Mouse (Mus musculus): Measurements from ENCODE around the gene Camta1. TPM values are rescaled to one million over a fixed set of nuclear protein-coding genes. Genes with fewer than 3 reads are reported as not detected.

Gene Camta1
- polyA plus RNA-seq, 1 experiment, result 155 TPM

DNA sequence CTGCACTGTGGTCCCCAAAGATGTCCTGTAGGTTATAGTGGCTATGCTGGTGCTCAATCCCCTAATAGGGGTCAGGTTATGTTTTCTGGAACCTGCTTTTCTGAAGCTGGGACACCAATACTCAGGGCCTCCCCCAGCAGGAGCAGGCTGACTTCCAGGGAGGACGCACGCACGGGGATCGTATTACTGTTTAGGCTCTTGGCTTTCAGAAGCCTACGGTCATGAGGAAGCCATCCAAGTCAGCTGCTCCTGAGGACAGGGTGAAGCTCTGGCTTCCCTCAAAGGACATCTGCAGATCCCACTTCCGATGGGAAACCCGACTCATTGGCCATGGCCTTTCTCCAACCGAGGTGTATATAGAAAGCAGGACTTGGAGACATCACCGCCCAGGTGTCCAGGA is 729.2 kb downstream of the Camta1 start:
- Histone ChIP-seq H3K27me3 (ENCODE audit: control insufficient read depth, insufficient read depth, low read length) (no peaks in the 10 kb centered on the region), H3K4me1 (ENCODE audit: control insufficient read depth, insufficient read depth, low read length) (peaks cover 43% of the 10 kb centered on the region), H3K4me3 (replicated peaks; ENCODE audit: insufficient read depth, low read depth, low read length) (no peak overlapping the region), H3K27ac (ENCODE audit: insufficient read depth, low read length) (no peak overlapping the region)
- TF ChIP-seq CTCF (IDR thresholded peaks at IDR 0.05; ENCODE audit: borderline replicate concordance, insufficient read depth, low read depth, low read length) (no peak), POLR2A (IDR thresholded peaks at IDR 0.05; ENCODE audit: borderline replicate concordance, insufficient read depth, low read length) (no peak)
- WGBS, result 66% methylated on average over 9 of the region's 9 CpGs
- DNase-seq, result no peak

DNA sequence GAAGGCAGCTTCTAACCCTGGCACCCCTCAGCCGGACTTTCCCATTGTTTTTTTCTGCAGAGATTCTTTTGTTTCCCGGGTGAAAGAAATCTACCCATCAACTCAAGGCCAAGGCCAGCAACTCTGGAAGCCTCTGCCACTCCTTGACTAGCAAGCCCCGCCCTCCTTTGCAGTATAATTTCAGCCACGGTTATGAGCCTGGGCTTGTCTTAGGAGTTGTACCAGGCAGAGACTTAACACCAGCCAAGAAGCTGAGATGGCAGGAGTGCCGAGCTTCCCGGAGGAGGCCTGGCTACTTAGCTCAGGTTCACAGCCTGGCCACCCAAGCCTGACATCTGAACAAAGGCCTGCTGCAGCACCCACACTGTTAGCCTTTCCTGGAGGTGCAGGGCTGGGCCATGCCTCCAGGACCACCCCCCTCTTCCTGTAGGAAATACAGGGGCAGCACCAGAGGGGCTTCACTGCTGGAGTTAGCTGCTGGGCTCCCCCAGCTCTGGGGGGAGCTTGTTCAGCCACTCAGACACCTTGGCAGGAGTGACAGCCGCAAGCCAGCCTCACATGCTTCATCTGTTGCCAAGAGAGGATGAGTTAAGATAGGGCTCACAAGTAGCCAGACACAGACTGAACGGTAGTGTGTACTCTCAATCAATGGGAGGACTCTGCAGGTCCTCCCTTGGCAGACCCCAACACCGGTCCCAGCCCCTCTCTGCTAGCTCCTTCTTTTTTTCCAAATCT is 730.8 kb downstream of the Camta1 start:
- H3K4me3 ChIP-seq (replicated peaks; ENCODE audit: insufficient read depth, low read depth, low read length), result no peak overlapping the region
- DNase-seq, result peak in 1 of 2 experiments; percentile 33
- H3K27ac ChIP-seq (ENCODE audit: insufficient read depth, low read length), result no peak overlapping the region
- peaks cover 42% of the 10 kb centered on the region for H3K4me1 ChIP-seq (ENCODE audit: control insufficient read depth, insufficient read depth, low read length)
- TF ChIP-seq POLR2A (IDR thresholded peaks at IDR 0.05; ENCODE audit: borderline replicate concordance, insufficient read depth, low read length), result no peak
- no peak for TF ChIP-seq CTCF (IDR thresholded peaks at IDR 0.05; ENCODE audit: borderline replicate concordance, insufficient read depth, low read depth, low read length)
- WGBS, result 50% methylated on average over 9 of the region's 9 CpGs
- no peaks in the 10 kb centered on the region for H3K27me3 ChIP-seq (ENCODE audit: control insufficient read depth, insufficient read depth, low read length)

DNA sequence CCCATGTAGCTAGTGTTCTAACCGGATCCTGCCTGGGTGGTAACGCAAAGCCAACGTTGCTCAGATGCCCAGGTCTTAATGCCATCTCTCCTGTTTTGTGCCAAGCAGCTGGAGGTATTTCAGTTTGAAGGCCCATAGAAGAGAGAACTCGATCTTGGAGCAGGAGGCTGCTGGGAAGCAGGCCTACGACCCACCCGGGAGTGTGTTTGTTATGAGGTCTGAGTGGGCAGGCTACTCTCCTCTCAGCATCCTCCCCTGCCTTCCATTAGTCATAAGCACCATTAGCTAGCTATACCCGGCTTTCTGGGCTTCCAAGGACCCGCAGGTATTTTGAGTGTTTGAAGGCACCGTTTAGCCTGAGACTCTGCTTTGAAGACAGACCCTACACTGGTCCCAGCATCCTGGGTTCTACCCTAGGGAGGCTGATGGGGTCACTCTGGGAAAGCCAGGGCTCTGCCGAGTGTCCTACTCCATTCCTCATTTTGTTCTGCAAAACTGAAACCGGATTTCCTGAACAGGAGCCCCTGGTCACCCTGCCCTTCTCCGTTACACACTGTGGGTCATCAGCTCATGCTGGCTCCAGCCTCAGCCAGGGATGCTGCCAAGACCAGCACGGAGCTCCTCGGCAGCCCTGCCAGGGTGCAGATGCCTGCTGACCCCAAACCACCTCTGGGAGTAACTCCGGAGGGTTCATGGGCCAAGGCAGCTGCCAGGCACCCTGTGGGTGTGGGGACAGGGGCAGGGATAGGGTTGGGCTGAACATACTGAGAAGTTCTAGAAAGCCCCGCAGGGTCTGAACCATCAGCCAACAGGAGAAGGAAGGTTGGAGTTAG is 731.7 kb downstream of the Camta1 start:
- peak overlapping the region; percentile 98 for H3K27ac ChIP-seq (ENCODE audit: insufficient read depth, low read length)
- WGBS, result 24% methylated on average over 16 of the region's 16 CpGs
- peaks cover 33% of the 10 kb centered on the region for H3K4me1 ChIP-seq (ENCODE audit: control insufficient read depth, insufficient read depth, low read length)
- no peaks in the 10 kb centered on the region for H3K27me3 ChIP-seq (ENCODE audit: control insufficient read depth, insufficient read depth, low read length)
- DNase-seq, result peak in 1 of 2 experiments; percentile 55
- TF ChIP-seq POLR2A (IDR thresholded peaks at IDR 0.05; ENCODE audit: borderline replicate concordance, insufficient read depth, low read length) (no peak), CTCF (IDR thresholded peaks at IDR 0.05; ENCODE audit: borderline replicate concordance, insufficient read depth, low read depth, low read length) (no peak)
- peak overlapping the region; percentile 74 for H3K4me3 ChIP-seq (replicated peaks; ENCODE audit: insufficient read depth, low read depth, low read length)

DNA sequence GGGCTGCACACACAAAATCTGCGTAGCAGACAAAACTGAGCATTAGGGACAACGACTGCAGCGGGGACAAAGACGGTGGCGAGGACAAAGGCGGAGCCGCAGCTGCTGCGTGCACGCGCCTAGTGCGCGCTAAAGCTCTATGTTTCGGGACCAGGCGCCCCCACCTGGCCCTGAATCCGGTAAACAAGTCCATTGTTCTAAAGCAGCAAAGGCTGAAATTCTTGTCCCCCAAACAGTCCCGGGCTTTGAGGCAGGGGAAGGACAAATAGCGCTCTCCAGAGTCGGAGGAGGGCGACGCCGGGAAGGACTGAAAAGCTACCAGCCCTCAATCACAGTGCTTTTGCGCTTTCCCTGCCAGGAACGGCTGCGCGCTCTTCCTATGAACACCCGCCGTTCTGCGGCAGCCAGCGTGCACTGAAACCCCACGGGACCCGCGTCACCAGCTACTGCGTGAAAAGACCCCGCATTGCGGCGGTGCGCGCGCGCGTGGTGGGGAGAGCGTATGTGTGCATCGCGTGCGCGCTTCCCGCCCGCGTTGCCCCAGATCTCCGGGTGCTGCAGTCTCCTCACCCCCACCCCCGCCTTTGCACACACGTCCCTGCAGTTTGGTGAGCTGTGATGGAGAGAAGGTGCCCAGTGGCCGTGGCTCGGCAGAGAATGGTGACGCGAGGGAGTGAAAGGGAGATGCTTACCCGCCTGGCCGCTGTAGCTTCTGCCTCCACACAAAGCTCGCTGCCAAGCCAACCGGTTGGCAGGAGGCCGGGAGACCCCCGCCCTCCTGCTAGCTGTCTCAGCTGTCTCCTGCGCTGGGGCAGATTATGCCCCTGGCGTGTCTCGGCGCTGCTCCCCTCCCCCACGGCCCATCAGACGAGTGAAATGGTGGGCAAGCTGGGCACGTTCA is 732.8 kb downstream of the Camta1 start:
- peak; percentile 70 for TF ChIP-seq POLR2A (IDR thresholded peaks at IDR 0.05; ENCODE audit: borderline replicate concordance, insufficient read depth, low read length)
- peak; percentile 54 for TF ChIP-seq CTCF (IDR thresholded peaks at IDR 0.05; ENCODE audit: borderline replicate concordance, insufficient read depth, low read depth, low read length)
- Histone ChIP-seq H3K27me3 (ENCODE audit: control insufficient read depth, insufficient read depth, low read length) (no peaks in the 10 kb centered on the region), H3K4me1 (ENCODE audit: control insufficient read depth, insufficient read depth, low read length) (peaks cover 24% of the 10 kb centered on the region), H3K4me3 (replicated peaks; ENCODE audit: insufficient read depth, low read depth, low read length) (peak overlapping the region; percentile 74), H3K27ac (ENCODE audit: insufficient read depth, low read length) (peak overlapping the region; percentile 98)
- peak; percentile 92 for DNase-seq
- WGBS, result under 1% methylated on average over 69 of the region's 69 CpGs

DNA sequence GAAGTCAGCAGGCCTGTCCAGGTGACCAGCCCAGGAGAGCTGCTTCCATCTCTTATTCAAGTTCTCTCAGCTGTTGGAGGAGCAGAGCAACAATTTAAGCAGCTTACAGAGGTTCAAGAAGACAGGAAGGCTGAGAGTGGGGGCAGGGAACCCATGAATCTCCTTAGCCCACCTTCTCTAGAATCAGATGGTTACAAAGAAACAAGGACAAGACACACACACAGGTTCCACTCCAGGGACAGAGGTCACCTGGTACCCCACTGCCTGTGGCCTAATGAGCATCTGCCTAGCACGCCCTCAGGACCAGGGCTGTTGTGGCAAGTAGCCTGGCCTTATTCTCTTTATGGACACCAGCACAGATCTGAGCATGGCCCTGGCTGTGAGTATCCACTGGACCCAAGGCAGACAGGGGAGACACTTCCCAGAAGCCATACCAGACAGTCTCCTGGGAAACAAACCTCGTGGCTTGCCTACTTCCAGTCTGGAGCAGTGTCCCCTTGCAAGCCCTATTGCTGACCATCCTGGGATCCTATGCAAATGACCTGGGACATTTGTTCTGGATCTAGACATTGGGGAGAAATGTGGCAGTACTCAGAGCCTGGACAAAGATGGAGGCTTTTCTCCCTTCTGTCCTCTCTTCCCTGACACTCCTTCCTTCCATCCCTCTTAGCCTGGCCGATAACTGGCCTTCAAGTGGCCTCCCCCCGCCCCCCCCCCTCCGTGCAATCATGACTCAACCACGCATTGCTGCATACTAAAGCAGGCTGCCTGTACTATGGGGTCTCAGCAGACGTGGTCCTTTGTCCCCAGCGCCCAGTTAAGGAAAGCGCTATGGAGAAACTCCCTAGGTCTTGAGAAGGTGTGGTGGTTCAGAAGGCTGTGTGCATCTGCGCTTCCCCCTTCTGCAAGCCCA is 733.8 kb downstream of the Camta1 start:
- WGBS, result 10% methylated on average over 9 of the region's 10 CpGs
- H3K27ac ChIP-seq (ENCODE audit: insufficient read depth, low read length), result peak overlapping the region; percentile 98
- peaks cover 22% of the 10 kb centered on the region for H3K4me1 ChIP-seq (ENCODE audit: control insufficient read depth, insufficient read depth, low read length)
- peak overlapping the region; percentile 74 for H3K4me3 ChIP-seq (replicated peaks; ENCODE audit: insufficient read depth, low read depth, low read length)
- no peaks in the 10 kb centered on the region for H3K27me3 ChIP-seq (ENCODE audit: control insufficient read depth, insufficient read depth, low read length)
- TF ChIP-seq POLR2A (IDR thresholded peaks at IDR 0.05; ENCODE audit: borderline replicate concordance, insufficient read depth, low read length) (no peak), CTCF (IDR thresholded peaks at IDR 0.05; ENCODE audit: borderline replicate concordance, insufficient read depth, low read depth, low read length) (no peak)
- DNase-seq, result peak in 1 of 2 experiments; percentile 46

DNA sequence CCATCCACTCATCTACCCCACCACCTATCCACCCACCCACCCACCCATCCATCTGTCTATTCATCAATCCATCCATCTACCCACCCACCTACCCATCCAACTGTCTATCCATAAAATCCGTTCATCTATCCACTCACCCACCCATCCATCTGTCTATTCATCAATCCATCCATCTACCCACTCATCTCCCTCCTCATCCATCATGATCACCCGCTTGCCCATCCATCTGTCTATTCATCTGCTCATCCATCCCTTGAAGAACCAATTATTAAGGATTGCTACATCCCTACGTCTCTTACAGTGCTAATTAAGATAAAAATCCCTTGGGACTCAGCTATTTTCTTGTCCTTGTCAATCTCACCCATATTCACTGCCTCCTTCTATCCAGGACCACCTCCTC is 742.8 kb downstream of the Camta1 start:
- Histone ChIP-seq H3K4me1 (ENCODE audit: control insufficient read depth, insufficient read depth, low read length) (no peaks in the 10 kb centered on the region), H3K27me3 (ENCODE audit: control insufficient read depth, insufficient read depth, low read length) (no peaks in the 10 kb centered on the region), H3K27ac (ENCODE audit: insufficient read depth, low read length) (no peak overlapping the region), H3K4me3 (replicated peaks; ENCODE audit: insufficient read depth, low read depth, low read length) (no peak overlapping the region)
- 74% methylated on average over 3 of the region's 3 CpGs for WGBS
- no peak for DNase-seq
- no peak for TF ChIP-seq CTCF (IDR thresholded peaks at IDR 0.05; ENCODE audit: borderline replicate concordance, insufficient read depth, low read depth, low read length)
- no peak for TF ChIP-seq POLR2A (IDR thresholded peaks at IDR 0.05; ENCODE audit: borderline replicate concordance, insufficient read depth, low read length)
